Mouse (Mus musculus) forebrain, postnatal 0 days (tissue): Measurements from ENCODE around the gene Ostc. TPM values are rescaled to one million over a fixed set of nuclear protein-coding genes. Genes with fewer than 3 reads are reported as not detected.
A peak's percentile ranks its signal among the peaks of the same experiment; 100 is the strongest.

ENCODE experiments used
- ATAC-seq: fragments of 200-750 bp; cut with Nextera tagmentation; 2 replicates; pipeline ENCODE4 v1.8.0; 2017; ENCODE audit warnings: mild to moderate bottlenecking, moderate library complexity
- DNase-seq: peaks from one replicate; pipeline ENCODE4 v3.0.0-alpha.2; 2015
- H3K27ac ChIP-seq: fragments of 300-500 bp; sonication (generic); 2 replicates; pipeline ENCODE4 v1.5.1; 2014; ENCODE audit warnings: low read depth, mild to moderate bottlenecking, antibody characterized with exemption, low read length, moderate library complexity, mixed read lengths
- H3K27me3 ChIP-seq: fragments of 300-500 bp; sonication (generic); 2 replicates; pipeline ENCODE4 v1.6.1; 2014; ENCODE audit warnings: mild to moderate bottlenecking, low read length, mixed read lengths; ENCODE audit not compliant: insufficient read depth
- H3K36me3 ChIP-seq: fragments of 300-500 bp; sonication (generic); 2 replicates; pipeline ENCODE4 v1.6.1; 2014; ENCODE audit warnings: mild to moderate bottlenecking, moderate library complexity; ENCODE audit not compliant: insufficient read depth
- H3K4me1 ChIP-seq: fragments of 300-500 bp; sonication (generic); 2 replicates; pipeline ENCODE4 v1.6.1; 2014; ENCODE audit warnings: antibody characterized with exemption; ENCODE audit not compliant: insufficient read depth
- H3K4me2 ChIP-seq: fragments of 300-500 bp; sonication (generic); 2 replicates; pipeline ENCODE4 v1.6.1; 2014; ENCODE audit warnings: low read depth, mild to moderate bottlenecking, moderate library complexity
- H3K4me3 ChIP-seq: fragments of 300-500 bp; sonication (generic); 2 replicates; pipeline ENCODE4 v1.5.1; 2014; ENCODE audit warnings: low read depth, low read length, mixed read lengths
- H3K9ac ChIP-seq: fragments of 300-500 bp; sonication (generic); 2 replicates; pipeline ENCODE4 v1.6.1; 2014; ENCODE audit warnings: mild to moderate bottlenecking
- H3K9me3 ChIP-seq: fragments of 300-500 bp; sonication (generic); 2 replicates; pipeline ENCODE4 v1.6.1; 2016; ENCODE audit warnings: low read length
- CTCF ChIP-seq: sonication (generic); IDR thresholded peaks from 2 replicates; pipeline ENCODE4 v1.5.1; 2016; ENCODE audit warnings: antibody characterized with exemption, control low read depth, low read depth
- WGBS: fragments of 180-500 bp; shearing (Covaris S2); extraction: QIAGEN DNeasy Blood & Tissue Kit; methylation state at CpG from one replicate; pipeline ENCODE4 v1.1.7; 2014; 5-methylcytosine and 5-hydroxymethylcytosine counted together
- polyA plus RNA-seq: library from polyadenylated mRNA; unstranded; fragments of >200 nt; fragmentation: Nextera tagmentation; extraction: Ambion mirVana; gene quantifications from 2 replicates; pipeline ENCODE4 v1.2.1, GENCODE M21; 2015
- total RNA-seq: library from RNA; depleted of rRNA; stranded (reverse); fragments of >200 nt; gene quantifications from 2 replicates; pipeline ENCODE4 v1.2.3, GENCODE M21; 2014

Ostc gene
- total and polyA plus RNA-seq, 2 experiments from 2014 or later, result 118 to 186 TPM

DNA sequence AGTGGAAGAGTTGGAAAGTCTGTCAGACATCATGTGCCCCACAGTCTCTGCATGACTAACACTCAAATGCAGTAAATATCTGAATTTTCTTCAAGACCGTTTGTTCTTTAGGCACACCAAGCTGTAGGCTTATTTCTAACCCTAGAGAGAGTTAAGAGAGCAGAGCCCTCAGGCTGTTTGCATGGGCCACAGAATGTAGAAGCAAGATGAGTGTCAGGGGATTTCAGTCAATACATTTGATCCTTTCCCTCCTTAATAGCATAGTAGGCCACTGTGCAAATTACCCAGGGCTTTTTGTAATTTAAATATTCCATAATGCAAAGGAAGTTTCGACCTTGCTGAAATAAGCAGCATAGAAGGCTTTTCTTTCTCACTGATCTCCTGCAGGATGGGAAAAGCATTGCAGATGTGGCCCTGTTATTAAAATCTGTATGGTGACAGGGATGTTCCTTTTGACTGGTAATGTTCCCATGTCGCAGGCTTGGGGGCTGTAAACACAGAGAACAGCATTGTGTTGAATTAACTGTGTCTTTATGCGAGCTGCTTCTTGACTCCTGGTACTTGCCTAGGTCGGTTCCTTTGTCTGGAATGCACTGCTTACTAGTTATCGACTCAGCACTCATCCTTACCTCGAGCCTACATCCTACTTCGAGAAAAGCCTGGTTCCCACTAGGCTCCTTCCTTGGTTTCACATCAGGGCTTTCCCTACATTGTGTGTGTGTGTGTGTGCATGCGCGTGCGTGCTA, 13.7 kb upstream of the Ostc start:
- 68% methylated on average over 11 of the region's 11 CpGs for WGBS
- no peak overlapping the region for H3K4me2 ChIP-seq

DNA sequence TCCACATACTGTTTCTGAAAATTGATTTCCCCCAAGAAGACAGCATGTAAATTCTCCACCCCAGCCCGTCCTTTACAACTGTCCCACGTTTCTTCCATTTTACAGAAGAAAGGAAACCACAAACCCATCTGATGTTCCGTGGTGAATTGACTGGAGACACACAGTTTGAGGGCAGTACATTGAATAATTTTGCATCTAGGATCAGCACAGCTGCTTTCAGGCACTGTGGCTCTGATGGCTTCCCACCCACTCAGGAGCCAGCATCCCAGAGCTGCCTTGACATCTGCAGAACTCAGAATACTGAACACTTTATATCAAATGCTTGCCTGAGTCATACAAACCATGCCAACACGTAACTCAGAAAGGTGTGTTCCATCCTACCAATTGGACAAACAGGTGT, 11.0 kb upstream of the Ostc start:
- DNase-seq (no peak), ATAC-seq (no peak)
- Histone ChIP-seq H3K27ac (no peak overlapping the region), H3K27me3 (no peaks in the 10 kb centered on the region), H3K9me3 (no peaks in the 10 kb centered on the region), H3K36me3 (no peaks in the 10 kb centered on the region), H3K4me1 (no peaks in the 10 kb centered on the region), H3K4me3 (no peak overlapping the region), H3K4me2 (no peak overlapping the region), H3K9ac (no peak overlapping the region)
- TF ChIP-seq CTCF, result no peak
- WGBS, result 91% methylated on average over 4 of the region's 4 CpGs

More for the DNA sequence above, 13.7 kb upstream of the Ostc start:
- no peak overlapping the region for H3K9ac ChIP-seq
- no peak overlapping the region for H3K4me3 ChIP-seq
- H3K9me3 ChIP-seq, result no peaks in the 10 kb centered on the region
- DNase-seq (no peak), ATAC-seq (no peak)
- no peaks in the 10 kb centered on the region for H3K27me3 ChIP-seq
- no peak overlapping the region for H3K27ac ChIP-seq
- TF ChIP-seq CTCF, result no peak
- H3K36me3 ChIP-seq, result peaks cover 27% of the 10 kb centered on the region
- no peaks in the 10 kb centered on the region for H3K4me1 ChIP-seq

DNA sequence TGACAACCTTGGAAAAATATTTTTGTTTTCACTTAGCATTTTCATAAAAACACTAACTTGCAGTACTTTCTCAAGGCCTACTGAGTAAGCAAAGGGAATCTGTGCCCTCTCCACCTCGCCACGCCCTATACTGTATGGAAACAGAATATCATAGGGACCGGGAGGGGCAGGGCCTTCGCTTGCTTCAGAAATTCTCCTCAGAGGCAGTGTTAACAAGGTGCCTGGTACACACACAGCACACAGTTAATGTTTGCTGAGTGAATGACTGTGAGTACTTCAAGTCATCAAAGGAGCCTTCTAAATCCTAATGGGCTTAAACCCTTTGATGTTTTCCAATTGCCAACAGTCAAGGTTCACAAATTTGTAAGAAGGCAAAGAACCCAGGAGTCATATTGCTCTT, 9.6 kb upstream of the Ostc start:
- no peak overlapping the region for H3K4me3 ChIP-seq
- H3K9ac ChIP-seq, result no peak overlapping the region
- no peak overlapping the region for H3K27ac ChIP-seq
- no peak overlapping the region for H3K4me2 ChIP-seq
- H3K4me1 ChIP-seq, result no peaks in the 10 kb centered on the region
- no peak for ATAC-seq
- no peak for TF ChIP-seq CTCF
- no peak for DNase-seq
- no peaks in the 10 kb centered on the region for H3K27me3 ChIP-seq
- no peaks in the 10 kb centered on the region for H3K36me3 ChIP-seq
- 88% methylated on average over 4 of the region's 4 CpGs for WGBS
- H3K9me3 ChIP-seq, result no peaks in the 10 kb centered on the region

DNA sequence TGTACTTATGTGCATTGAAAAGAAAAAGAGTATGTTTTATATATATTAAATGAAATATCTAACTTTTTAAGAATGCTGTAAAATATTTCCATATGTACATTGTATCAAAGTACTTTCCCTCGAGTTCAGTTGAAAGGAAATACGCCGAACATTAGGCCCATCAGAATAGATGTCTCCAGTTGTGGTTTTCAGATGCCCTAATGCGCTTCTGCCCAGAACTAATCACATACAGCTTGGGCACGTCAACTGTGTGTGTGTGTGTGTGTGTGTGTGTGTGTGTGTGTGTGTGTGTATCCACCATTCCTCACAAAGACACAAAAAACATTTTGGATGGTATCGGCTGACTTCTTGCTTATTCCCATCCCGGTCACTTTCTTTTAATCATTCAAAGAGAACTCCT, 7.3 kb upstream of the Ostc start:
- Histone ChIP-seq H3K9ac (no peak overlapping the region), H3K4me1 (no peaks in the 10 kb centered on the region), H3K27ac (no peak overlapping the region), H3K4me3 (no peak overlapping the region), H3K27me3 (no peaks in the 10 kb centered on the region), H3K9me3 (no peaks in the 10 kb centered on the region), H3K4me2 (no peak overlapping the region), H3K36me3 (no peaks in the 10 kb centered on the region)
- no peak for TF ChIP-seq CTCF
- ATAC-seq (no peak), DNase-seq (no peak)
- 89% methylated on average over 7 of the region's 7 CpGs for WGBS

DNA sequence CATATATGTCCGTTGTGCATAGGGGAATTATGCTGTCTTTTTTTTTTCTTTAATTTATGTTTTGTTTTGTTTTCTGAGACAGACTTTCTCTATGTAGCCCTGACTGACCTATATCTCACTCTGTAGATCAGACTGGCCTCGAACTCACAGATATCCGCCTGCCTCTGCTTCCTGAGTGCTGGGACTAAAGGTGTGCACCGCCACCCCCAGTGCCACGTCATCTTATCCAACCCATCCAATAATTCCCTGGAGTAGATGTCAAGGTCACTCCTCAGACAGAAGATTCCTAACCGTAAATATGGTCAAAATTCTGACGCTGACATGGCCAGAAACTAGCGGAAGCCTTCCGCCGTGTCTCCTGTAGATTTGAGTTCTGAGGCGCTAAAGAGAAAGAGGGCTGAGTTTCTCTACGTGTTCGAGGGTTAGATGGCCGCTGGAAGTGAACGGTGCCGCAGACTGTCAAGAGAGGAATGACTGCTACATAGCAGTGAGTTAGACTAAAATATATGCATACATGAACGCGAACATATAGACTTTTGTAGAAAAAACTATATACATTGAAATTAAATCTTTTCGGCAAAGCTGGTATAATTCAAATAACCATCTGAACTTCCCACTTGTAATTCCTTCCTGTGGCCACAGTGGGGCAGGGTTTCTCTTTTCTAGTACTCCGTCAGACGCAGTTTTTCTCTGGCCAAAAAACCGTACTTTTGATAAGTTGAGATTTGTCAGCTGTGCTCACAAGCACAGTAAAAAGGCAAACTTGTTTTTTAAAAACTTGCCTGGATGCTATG, 5.7 kb upstream of the Ostc start:
- H3K9me3 ChIP-seq, result no peaks in the 10 kb centered on the region
- no peak overlapping the region for H3K27ac ChIP-seq
- peak overlapping the region; percentile 44 for H3K4me2 ChIP-seq
- TF ChIP-seq CTCF, result peak; percentile 81
- H3K27me3 ChIP-seq, result no peaks in the 10 kb centered on the region
- no peaks in the 10 kb centered on the region for H3K36me3 ChIP-seq
- 16% methylated on average over 22 of the region's 22 CpGs for WGBS
- DNase-seq, result peak; percentile 86
- ATAC-seq, result peak; percentile 80
- H3K4me3 ChIP-seq, result peak overlapping the region; percentile 30
- no peak overlapping the region for H3K9ac ChIP-seq
- H3K4me1 ChIP-seq, result 0 out of 2 replicates have a peak, but pooled peaks cover under 1% of the 10 kb centered on the region

DNA sequence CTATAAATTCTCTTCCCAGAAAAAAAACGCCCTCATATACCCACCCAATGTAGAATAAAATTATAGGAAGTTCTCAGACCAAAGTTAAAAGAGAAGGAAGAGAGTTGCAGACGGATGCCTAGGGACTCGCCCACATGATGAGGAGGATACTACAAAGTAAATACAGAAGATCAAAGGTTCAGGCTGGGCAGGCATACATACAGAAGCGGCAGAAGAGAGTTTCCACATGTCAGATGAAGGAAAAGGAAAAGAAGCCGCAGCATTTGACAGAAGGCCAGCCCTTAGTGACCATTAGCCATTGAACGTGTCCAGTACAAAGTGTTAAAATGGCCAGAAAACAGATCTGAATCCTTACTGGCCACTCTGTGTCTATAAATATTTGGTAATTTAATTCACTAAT, 3.6 kb upstream of the Ostc start:
- H3K9ac ChIP-seq, result no peak overlapping the region
- H3K4me3 ChIP-seq, result no peak overlapping the region
- 73% methylated on average over 6 of the region's 6 CpGs for WGBS
- no peak for TF ChIP-seq CTCF
- ATAC-seq, result no peak
- H3K4me1 ChIP-seq, result 0 out of 2 replicates have a peak, but pooled peaks cover 3% of the 10 kb centered on the region
- no peaks in the 10 kb centered on the region for H3K9me3 ChIP-seq
- no peaks in the 10 kb centered on the region for H3K36me3 ChIP-seq
- DNase-seq, result no peak
- no peak overlapping the region for H3K27ac ChIP-seq
- no peak overlapping the region for H3K4me2 ChIP-seq
- H3K27me3 ChIP-seq, result no peaks in the 10 kb centered on the region

DNA sequence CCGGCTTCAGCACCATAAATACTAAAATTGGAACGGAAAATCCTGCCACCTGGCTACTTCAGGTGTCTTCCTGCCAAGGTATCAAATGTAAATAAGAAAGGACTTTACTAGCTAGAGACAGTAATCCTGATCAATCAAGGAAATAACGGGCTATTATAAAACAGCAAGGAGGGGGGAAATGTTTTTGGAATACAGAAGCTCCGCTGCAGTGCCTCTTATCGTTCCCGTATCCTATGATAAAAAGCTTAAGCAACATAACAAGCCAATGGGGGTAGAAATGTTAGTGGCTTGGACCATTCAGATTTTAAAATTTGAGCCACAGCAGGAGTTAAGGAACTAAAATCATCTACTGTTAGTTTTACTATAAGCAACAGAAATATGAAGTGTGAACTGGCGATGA, 859 bp upstream of the Ostc start:
- no peak for TF ChIP-seq CTCF
- DNase-seq (no peak), ATAC-seq (no peak)
- H3K4me3 ChIP-seq, result no peak overlapping the region
- no peaks in the 10 kb centered on the region for H3K27me3 ChIP-seq
- H3K27ac ChIP-seq, result no peak overlapping the region
- peak overlapping the region; percentile 55 for H3K4me2 ChIP-seq
- H3K9ac ChIP-seq, result no peak overlapping the region
- 43% methylated on average over 7 of the region's 7 CpGs for WGBS
- H3K36me3 ChIP-seq, result no peaks in the 10 kb centered on the region
- 0 out of 2 replicates have a peak, but pooled peaks cover 7% of the 10 kb centered on the region for H3K4me1 ChIP-seq
- H3K9me3 ChIP-seq, result no peaks in the 10 kb centered on the region
